Mouse (Mus musculus): ENCODE data around the gene Tcp11. TPM values are rescaled to one million over a fixed set of nuclear protein-coding genes. Genes with fewer than 3 reads are reported as not detected.

Gene Tcp11
- total RNA-seq, 2 experiments from 2014 or later, result 1.3 to 1.6 TPM

- DNase-seq (ENCODE audit: low spot score in 2 of 2), result no peak
- intact Hi-C loops (cut with DNase I), result no loop called here
These were observed 58.5 kb downstream of the Tcp11 start for GRCm38 (mm10) chr17:28021911-28022310.

DNA sequence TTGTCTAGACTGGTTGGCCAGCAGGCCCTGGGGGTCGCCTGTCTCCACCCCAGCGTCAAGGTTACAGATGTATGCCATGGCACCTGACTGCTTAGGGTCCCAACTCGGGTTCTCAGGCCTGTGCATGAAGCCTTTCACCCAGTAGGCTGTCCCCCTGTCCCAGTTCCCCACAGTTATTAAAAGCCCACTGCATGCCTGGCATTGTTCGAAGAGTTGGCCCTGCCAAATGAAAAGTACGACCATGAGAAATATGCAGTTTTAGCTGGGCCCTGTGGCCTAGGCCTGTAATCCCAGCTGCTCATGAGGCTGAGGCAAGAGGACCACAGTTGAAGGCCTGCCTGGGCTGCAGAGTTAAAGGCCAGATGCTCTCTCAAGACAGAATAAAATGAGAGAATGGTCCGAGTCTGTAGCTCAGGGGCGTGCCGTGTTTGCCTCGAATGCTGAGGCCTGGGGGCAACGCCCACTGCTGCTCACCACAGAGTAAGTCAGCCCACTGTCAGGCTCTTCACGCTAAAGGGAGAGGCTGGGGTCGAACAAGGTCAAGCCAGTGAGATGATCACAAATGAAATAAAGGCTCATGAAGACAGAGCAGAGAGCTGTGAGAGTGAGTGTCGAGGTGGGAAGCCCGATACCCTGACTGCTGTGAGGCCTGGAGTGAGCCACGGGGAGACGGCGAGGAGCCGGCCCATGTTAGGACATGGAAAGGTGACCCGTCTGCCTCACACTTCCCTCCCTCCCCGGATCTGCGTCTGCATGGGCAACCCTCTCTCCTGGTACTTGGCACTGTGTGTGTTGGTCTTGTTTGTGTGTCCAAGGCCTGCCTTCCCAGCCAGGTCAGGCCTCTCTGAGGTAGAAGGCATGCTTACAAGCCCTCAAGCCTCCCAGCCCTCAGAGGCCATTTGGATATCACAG is 60.4 kb downstream of the Tcp11 start:
- intact Hi-C loops (cut with DNase I), result no loop called here
- no peak for DNase-seq (ENCODE audit: low spot score in 2 of 2)

GRCm38 (mm10) chr17:28018776-28019175 is 61.7 kb downstream of the Tcp11 start:
- no peak for DNase-seq (ENCODE audit: low spot score in 2 of 2)
- intact Hi-C loops (cut with DNase I), result no loop called here

- no peak for DNase-seq (ENCODE audit: low spot score in 2 of 2)
These were observed 62.1 kb downstream of the Tcp11 start for GRCm38 (mm10) chr17:28018344-28018743.

More at GRCm38 (mm10) chr17:28018344-28018743, 62.1 kb downstream of the Tcp11 start:
- intact Hi-C loops (cut with DNase I), result no loop called here

Other genes with a start within 250 kb of the Tcp11 start
- 10 to 100 TPM; 66.0 to 71.1 TPM for gene Snrpc, start 242.5 kb downstream of the Tcp11 start, total RNA-seq (2021)
- 10 to 100 TPM; 18.7 to 20.5 TPM for gene Uhrf1bp1, start 224.2 kb downstream of the Tcp11 start, total RNA-seq (2021)
- gene Anks1, start 171.3 kb downstream of the Tcp11 start, total RNA-seq (2021), result 10 to 100 TPM; 33.4 to 40.6 TPM
- 10 to 100 TPM; 37.9 to 46.5 TPM for gene Taf11, start 170.8 kb downstream of the Tcp11 start, total RNA-seq (2021)
- gene Scube3, start 61.5 kb upstream of the Tcp11 start, total RNA-seq (2021), result 1 to 10 TPM; 1.1 to 2.1 TPM
- gene Zfp523, start 96.5 kb upstream of the Tcp11 start, total RNA-seq (2021), result 100 to 1,000 TPM in 1 of 2 experiments, 10 to 100 TPM in 1; 97.0 to 105 TPM
- gene Def6, start 127.1 kb upstream of the Tcp11 start, total RNA-seq (2021), result 1 to 10 TPM; 4.7 to 5.3 TPM
- gene Ppard, start 152.1 kb upstream of the Tcp11 start, total RNA-seq (2021), result 10 to 100 TPM; 28.3 to 28.7 TPM
- gene Fance, start 232.9 kb upstream of the Tcp11 start, total RNA-seq (2021), result 10 to 100 TPM; 28.3 to 29.6 TPM
- gene Rpl10a, start 247.8 kb upstream of the Tcp11 start, total RNA-seq (2021), result 100 to 1,000 TPM; 365 to 369 TPM

Data from left cerebral cortex, postnatal 14 days (tissue).